Mouse (Mus musculus): ENCODE data around the gene Pdlim7.

Gene Pdlim7

GRCm38 (mm10) chr13:55486029-55486794 lies 27.3 kb downstream of the Pdlim7 start:
- no peak for DNase-seq (ENCODE audit: low spot score)

- no peak for DNase-seq (ENCODE audit: low spot score)
These were observed 28.9 kb downstream of the Pdlim7 start for GRCm38 (mm10) chr13:55484520-55485088.

- DNase-seq (ENCODE audit: low spot score): peak; percentile 72
These were observed 29.9 kb downstream of the Pdlim7 start for GRCm38 (mm10) chr13:55483593-55483992.

GRCm38 (mm10) chr13:55483071-55483470 lies 30.4 kb downstream of the Pdlim7 start:
- DNase-seq (ENCODE audit: low spot score): no peak

GRCm38 (mm10) chr13:55482542-55482941 lies 30.9 kb downstream of the Pdlim7 start:
- no peak for DNase-seq (ENCODE audit: low spot score)

GRCm38 (mm10) chr13:55479929-55480328 lies 33.5 kb downstream of the Pdlim7 start:
- DNase-seq (ENCODE audit: low spot score): no peak

GRCm38 (mm10) chr13:55479008-55479407 lies 34.5 kb downstream of the Pdlim7 start:
- no peak for DNase-seq (ENCODE audit: low spot score)

GRCm38 (mm10) chr13:55478036-55478435 lies 35.4 kb downstream of the Pdlim7 start:
- DNase-seq (ENCODE audit: low spot score): no peak

- DNase-seq (ENCODE audit: low spot score): no peak
These were observed 36.0 kb downstream of the Pdlim7 start for GRCm38 (mm10) chr13:55477492-55477891.

GRCm38 (mm10) chr13:55476256-55476655 lies 37.2 kb downstream of the Pdlim7 start:
- no peak for DNase-seq (ENCODE audit: low spot score)

GRCm38 (mm10) chr13:55475750-55476149 lies 37.7 kb downstream of the Pdlim7 start:
- no peak for DNase-seq (ENCODE audit: low spot score)

GRCm38 (mm10) chr13:55474621-55475069 lies 38.8 kb downstream of the Pdlim7 start:
- no peak for DNase-seq (ENCODE audit: low spot score)

- DNase-seq (ENCODE audit: low spot score): no peak
These were observed 39.5 kb downstream of the Pdlim7 start for GRCm38 (mm10) chr13:55473961-55474360.

- no peak for DNase-seq (ENCODE audit: low spot score)
These were observed 40.2 kb downstream of the Pdlim7 start for GRCm38 (mm10) chr13:55473076-55473831.

- DNase-seq (ENCODE audit: low spot score): no peak
These were observed 41.1 kb downstream of the Pdlim7 start for GRCm38 (mm10) chr13:55472132-55473022.

GRCm38 (mm10) chr13:55471819-55472131 lies 41.7 kb downstream of the Pdlim7 start:
- no peak for DNase-seq (ENCODE audit: low spot score)

- DNase-seq (ENCODE audit: low spot score): no peak
These were observed 42.2 kb downstream of the Pdlim7 start for GRCm38 (mm10) chr13:55471156-55471818.

GRCm38 (mm10) chr13:55470372-55470771 lies 43.1 kb downstream of the Pdlim7 start:
- no peak for DNase-seq (ENCODE audit: low spot score)

GRCm38 (mm10) chr13:55468851-55469560 lies 44.5 kb downstream of the Pdlim7 start:
- DNase-seq (ENCODE audit: low spot score): no peak

GRCm38 (mm10) chr13:55465830-55466440 lies 47.5 kb downstream of the Pdlim7 start:
- no peak for DNase-seq (ENCODE audit: low spot score)
